Mouse (Mus musculus) CH12.LX (cell line): Measurements from ENCODE around the gene Prickle2. TPM values are rescaled to one million over a fixed set of nuclear protein-coding genes. Genes with fewer than 3 reads are reported as not detected.

ENCODE experiments used
- DNase-seq: peaks from one replicate; pipeline ENCODE4 v3.0.0-alpha.2; 2013; ENCODE audit errors: extremely low read depth
- H3K27ac ChIP-seq: 2 replicates; pipeline ENCODE4 v1.5.1; 2012; ENCODE audit warnings: low read depth, mild to moderate bottlenecking, control low read depth, moderate library complexity; ENCODE audit not compliant: insufficient read depth
- H3K27me3 ChIP-seq: replicated peaks from 2 replicates; pipeline ENCODE3; 2012; ENCODE audit warnings: inconsistent platforms
- H3K36me3 ChIP-seq, 2 experiments: replicated peaks in 1 of 2; 2 replicates each; pipeline versions ENCODE3 to v1.6.1; 2012; ENCODE audit warnings: inconsistent platforms in 1 of 2, low read length in 1 of 2, mild to moderate bottlenecking in 1 of 2, mixed read lengths in 1 of 2, moderate library complexity in 1 of 2; ENCODE audit not compliant: control insufficient read depth in 1 of 2, insufficient read depth in 1 of 2
- H3K4me1 ChIP-seq, 2 experiments: 2 replicates each; pipeline ENCODE4 v1.6.1; 2012; ENCODE audit warnings: inconsistent platforms in 1 of 2, moderate library complexity in 1 of 2; ENCODE audit not compliant: insufficient read depth in 2 of 2, control insufficient read depth in 1 of 2
- H3K4me2 ChIP-seq: 2 replicates; pipeline ENCODE4 v1.6.1; 2012; ENCODE audit warnings: low read depth, mild to moderate bottlenecking, control low read depth; ENCODE audit not compliant: poor library complexity, insufficient read depth, severe bottlenecking
- H3K4me3 ChIP-seq, 3 experiments: fragments of 150-350 bp in 1 of 3; sonication (generic) in 1 of 3; replicated peaks in 1 of 3; 2 replicates each; pipeline versions ENCODE3 to v1.5.1; 2011 to 2012; ENCODE audit warnings: low read depth in 2 of 3, low read length in 2 of 3, mild to moderate bottlenecking in 2 of 3, moderate library complexity in 2 of 3, control low read depth in 1 of 3, improper control_type of control experiment in 1 of 3, inconsistent platforms in 1 of 3, mixed read lengths in 1 of 3; ENCODE audit not compliant: poor library complexity in 1 of 3
- H3K79me2 ChIP-seq: replicated peaks from 2 replicates; pipeline ENCODE4 v1.6.1; 2012; ENCODE audit warnings: mild to moderate bottlenecking, moderate library complexity; ENCODE audit not compliant: control insufficient read depth, poor library complexity, insufficient read depth, severe bottlenecking; ENCODE audit errors: extremely low read depth
- H3K9ac ChIP-seq: 2 replicates; pipeline ENCODE4 v1.6.1; 2012; ENCODE audit warnings: low read depth, mild to moderate bottlenecking, control low read depth, moderate library complexity; ENCODE audit not compliant: insufficient read depth
- H3K9me3 ChIP-seq: replicated peaks from 2 replicates; pipeline ENCODE3; 2012; ENCODE audit warnings: low read length, inconsistent platforms, mixed read lengths
- E2F4 ChIP-seq: IDR thresholded peaks from 2 replicates; pipeline ENCODE4 v1.6.1; 2011; ENCODE audit warnings: low read depth, low read length, improper control_type of control experiment; ENCODE audit not compliant: insufficient replicate concordance
- ELF1 ChIP-seq: IDR thresholded peaks from 2 replicates; pipeline ENCODE4 v1.6.1; 2014; ENCODE audit warnings: low read depth, mild to moderate bottlenecking, inconsistent platforms, low read length, improper control_type of control experiment
- EP300 ChIP-seq: IDR thresholded peaks from 2 replicates; pipeline ENCODE4 v1.6.1; 2011; ENCODE audit warnings: low read length, improper control_type of control experiment
- ETS1 ChIP-seq: conservative IDR thresholded peaks from 2 replicates; pipeline ENCODE4 v1.6.1; 2012; ENCODE audit warnings: low read depth, mild to moderate bottlenecking, inconsistent platforms, low read length, improper control_type of control experiment, moderate library complexity
- HCFC1 ChIP-seq: IDR thresholded peaks from 2 replicates; pipeline ENCODE4 v1.6.1; 2012; ENCODE audit warnings: low read depth, mild to moderate bottlenecking, inconsistent platforms, low read length, improper control_type of control experiment
- JUN ChIP-seq: IDR thresholded peaks from 2 replicates; pipeline ENCODE4 v1.6.1; 2011; ENCODE audit warnings: low read depth, mild to moderate bottlenecking, low read length, improper control_type of control experiment, moderate library complexity; ENCODE audit not compliant: insufficient read depth
- JUND ChIP-seq: conservative IDR thresholded peaks from 2 replicates; pipeline ENCODE4 v1.6.1; 2011; ENCODE audit warnings: low read depth, low read length, improper control_type of control experiment
- MXI1 ChIP-seq: IDR thresholded peaks from 2 replicates; pipeline ENCODE4 v1.6.1; 2011; ENCODE audit warnings: mild to moderate bottlenecking, low read depth, low read length, improper control_type of control experiment
- NELFE ChIP-seq: IDR thresholded peaks from 2 replicates; pipeline ENCODE4 v1.6.1; 2011; ENCODE audit warnings: low read depth, low read length, improper control_type of control experiment
- POLR2AphosphoS2 ChIP-seq: IDR thresholded peaks from 2 replicates; pipeline ENCODE4 v1.6.1; 2011; ENCODE audit warnings: low read depth, low read length, improper control_type of control experiment
- RCOR1 ChIP-seq: conservative IDR thresholded peaks from 2 replicates; pipeline ENCODE4 v1.6.1; 2012; ENCODE audit warnings: low read depth, mild to moderate bottlenecking, inconsistent platforms, low read length, improper control_type of control experiment
- USF1 ChIP-seq: IDR thresholded peaks from 2 replicates; pipeline ENCODE4 v1.6.1; 2014; ENCODE audit warnings: low read depth, mild to moderate bottlenecking, inconsistent platforms, low read length, improper control_type of control experiment
- USF2 ChIP-seq: conservative IDR thresholded peaks from 2 replicates; pipeline ENCODE4 v1.6.1; 2011; ENCODE audit warnings: low read depth, low read length, improper control_type of control experiment
- ZKSCAN1 ChIP-seq: IDR thresholded peaks from 2 replicates; pipeline ENCODE4 v1.6.1; 2012; ENCODE audit warnings: low read depth, inconsistent platforms, low read length, improper control_type of control experiment, borderline replicate concordance
- ZMIZ1 ChIP-seq: IDR thresholded peaks from 2 replicates; pipeline ENCODE4 v1.6.1; 2012; ENCODE audit warnings: low read depth, mild to moderate bottlenecking, inconsistent platforms, low read length, improper control_type of control experiment
- dilution Hi-C: fragments of 300-500 bp; cut with MboI; formaldehyde crosslinking; loops from 2 replicates; pipeline ENCODE4 v1.14.3; 2020; ENCODE audit warnings: low sequenced_read_pairs; ENCODE audit not compliant: extremely low pct_unique_long_range_greater_than_20kb, extremely low pct_ligation_motif_present
- in situ Hi-C: fragments of 300-500 bp; cut with MboI; formaldehyde crosslinking; loops from 3 replicates; pipeline ENCODE4 v1.14.3; 2019; ENCODE audit warnings: low sequenced_read_pairs, low pct_ligation_motif_present, low pct_unique_long_range_greater_than_20kb, mixed read lengths
- polyA plus RNA-seq: library from polyadenylated mRNA; unstranded; fragments of >175 nt; gene quantifications from 2 replicates; pipeline ENCODE4 v1.2.1, GENCODE M21; 2012; ENCODE audit warnings: low read depth; ENCODE audit not compliant: insufficient read length
- total RNA-seq, 2 experiments: library from RNA; depleted of rRNA; stranded (reverse); fragments of 300-350 nt in 1 of 2; fragments of >200 nt in 1 of 2; gene quantifications; 2 replicates each; pipeline ENCODE4 v1.2.3; 2012 to 2014

Prickle2 gene
- total and polyA plus RNA-seq, 3 experiments: not detected

GRCm38 (mm10) chr6:92559261-92559660 lies 146.7 kb downstream of the Prickle2 start:
- no peak overlapping the region for H3K9ac ChIP-seq
- no peak for DNase-seq
- no peaks in the 10 kb centered on the region for H3K79me2 ChIP-seq
- H3K36me3 ChIP-seq: no peaks in the 10 kb centered on the region
- H3K4me1 ChIP-seq: no peaks in the 10 kb centered on the region
- H3K27me3 ChIP-seq: no peaks in the 10 kb centered on the region
- no peak overlapping the region for H3K27ac ChIP-seq
- no peak for TF ChIP-seq JUN
- TF ChIP-seq ELF1: no peak
- TF ChIP-seq ZMIZ1: no peak
- no peak for TF ChIP-seq POLR2AphosphoS2
- no peak for TF ChIP-seq E2F4
- TF ChIP-seq USF2: no peak
- TF ChIP-seq NELFE: no peak
- no peak for TF ChIP-seq JUND
- TF ChIP-seq USF1: no peak
- no peak for TF ChIP-seq ETS1
- TF ChIP-seq EP300: no peak
- TF ChIP-seq RCOR1: no peak
- in situ Hi-C loops (no loop called here), dilution Hi-C loops (no loop called here)
- peaks cover 65% of the 10 kb centered on the region for H3K9me3 ChIP-seq
- H3K4me2 ChIP-seq: no peak overlapping the region
- no peak overlapping the region for H3K4me3 ChIP-seq

GRCm38 (mm10) chr6:92555675-92556074 lies 150.3 kb downstream of the Prickle2 start:
- H3K4me3 ChIP-seq: peak overlapping the region in 1 of 3 experiments; percentile 5
- peaks cover 62% of the 10 kb centered on the region for H3K9me3 ChIP-seq
- no peaks in the 10 kb centered on the region for H3K27me3 ChIP-seq
- H3K79me2 ChIP-seq: no peaks in the 10 kb centered on the region
- in situ Hi-C loops: no loop called here
- H3K9ac ChIP-seq: no peak overlapping the region
- H3K4me2 ChIP-seq: no peak overlapping the region
- H3K36me3 ChIP-seq: no peaks in the 10 kb centered on the region
- dilution Hi-C loops: no loop called here
- DNase-seq: no peak
- H3K27ac ChIP-seq: no peak overlapping the region
- TF ChIP-seq MXI1 (no peak), ZKSCAN1 (no peak)
- no peaks in the 10 kb centered on the region for H3K4me1 ChIP-seq

GRCm38 (mm10) chr6:92553086-92553485 lies 152.9 kb downstream of the Prickle2 start:
- dilution Hi-C loops: no loop called here

More at GRCm38 (mm10) chr6:92553086-92553485, 152.9 kb downstream of the Prickle2 start:
- H3K27me3 ChIP-seq: no peaks in the 10 kb centered on the region
- in situ Hi-C loops: no loop called here
- H3K4me3 ChIP-seq: no peak overlapping the region
- H3K9me3 ChIP-seq: peaks cover 57% of the 10 kb centered on the region
- no peak overlapping the region for H3K4me2 ChIP-seq
- DNase-seq: no peak
- H3K79me2 ChIP-seq: no peaks in the 10 kb centered on the region
- H3K27ac ChIP-seq: no peak overlapping the region
- H3K4me1 ChIP-seq: no peaks in the 10 kb centered on the region
- H3K9ac ChIP-seq: no peak overlapping the region
- H3K36me3 ChIP-seq: no peaks in the 10 kb centered on the region
- TF ChIP-seq E2F4: no peak
- no peak for TF ChIP-seq ELF1
- TF ChIP-seq POLR2AphosphoS2: no peak
- TF ChIP-seq EP300: no peak
- TF ChIP-seq HCFC1: no peak
- TF ChIP-seq, all 38 proteins: peak for 0
